Mouse (Mus musculus): Measurements from ENCODE around the gene Tsc22d2.

DNA sequence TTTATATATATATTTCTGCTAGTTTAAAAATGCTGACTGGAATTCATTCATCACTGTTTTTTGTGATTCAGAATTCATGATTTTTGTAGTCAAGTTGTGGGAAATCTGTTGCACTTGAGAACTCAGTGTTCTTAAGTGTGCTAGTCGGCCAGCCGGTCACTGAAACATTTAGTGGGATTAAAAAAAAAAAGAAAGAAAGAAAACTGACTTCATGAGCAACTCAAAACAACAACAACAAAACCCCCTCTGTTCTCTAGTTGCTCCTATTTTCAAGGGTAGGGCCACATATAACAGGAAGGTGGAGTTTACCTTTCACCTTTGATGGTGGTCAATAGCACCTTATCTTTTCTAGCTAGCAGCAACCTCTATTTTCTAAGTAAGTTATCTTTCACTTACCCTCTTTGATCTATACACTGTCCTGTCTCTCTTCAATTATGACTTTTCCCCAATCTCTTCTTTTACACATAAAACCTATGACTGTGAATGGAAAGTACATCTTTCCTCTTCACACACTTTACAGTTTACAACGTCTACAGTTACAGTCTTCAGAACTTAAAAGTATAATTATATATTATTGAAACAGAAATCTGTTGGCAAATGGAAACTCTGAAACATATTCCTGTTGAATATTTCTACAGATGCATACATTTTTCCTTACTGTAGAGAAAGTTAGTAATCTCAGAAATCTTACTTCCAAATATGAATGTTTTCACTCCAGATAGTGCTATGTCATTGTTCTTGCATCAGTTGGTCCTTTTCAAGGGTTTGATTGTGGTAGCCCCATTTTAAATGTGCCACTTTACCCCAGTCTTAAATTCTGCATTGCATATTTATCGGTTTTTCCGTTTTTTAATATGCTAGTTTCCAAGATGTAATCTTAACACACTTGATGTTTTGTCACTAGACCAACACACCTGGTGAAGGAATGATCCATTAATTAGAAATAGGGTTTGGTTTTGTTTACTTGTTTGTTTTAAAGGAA is 4.5 kb downstream of the Tsc22d2 start:
- TF ChIP-seq GATA1 (IDR thresholded peaks at IDR 0.05; ENCODE audit: low read length) (no peak), TAL1 (IDR thresholded peaks at IDR 0.05; ENCODE audit: low read length) (no peak)

Data from erythroblast, embryonic 14.5 days (primary cell).